ENCODE assay signal across 27 mouse cellular contexts in genomic region chrX:142828184-142828908, GRCm38 (mm10).
DNase-seq lines count a peak whose midpoint lies in the region; ATAC-seq and TF ChIP-seq lines count a peak whose summit lies in the region.
"Had no signal": no experiment of that assay in that cellular context is flagged by ENCODE, and none has a peak within 500 bp of the region (broad histone marks: within the 10 kb centered on the region; RNA-seq: fewer than 3 reads in every experiment).

No protein-coding gene starts in this region.

- no peak for TF ChIP-seq EP300 in liver, postnatal 0 days (IDR thresholded peaks at IDR 0.05; ENCODE audit: low read depth)

- no peak overlapping the region for H3K4me3 ChIP-seq in heart, embryonic 15.5 days
- H3K4me3 ChIP-seq in liver, postnatal 0 days (ENCODE audit: low read depth, low read length) = no peak overlapping the region
- no peak overlapping the region for H3K4me3 ChIP-seq in liver, embryonic 11.5 days (ENCODE audit: low read depth, low read length)
- no peak overlapping the region for H3K4me3 ChIP-seq in embryonic facial prominence, embryonic 11.5 days (ENCODE audit: low read depth, low read length)
- H3K4me3 ChIP-seq: embryonic facial prominence, embryonic 15.5 days; gastrocnemius, adult 2 months; hindbrain, embryonic 13.5 days; liver, embryonic 15.5 days; midbrain, embryonic 15.5 days; neural tube, embryonic 13.5 days; stomach, embryonic 15.5 days had no signal

- TF ChIP-seq CTCF in liver, postnatal 0 days (IDR thresholded peaks at IDR 0.05; ENCODE audit: low read depth) = no peak

- H3K27ac ChIP-seq in heart, embryonic 15.5 days = peak overlapping the region; percentile 60
- H3K27ac ChIP-seq in liver, postnatal 0 days (ENCODE audit: low read depth) = no peak overlapping the region
- H3K27ac ChIP-seq in liver, embryonic 11.5 days (ENCODE audit: low read depth, low read length) = no peak overlapping the region
- H3K27ac ChIP-seq in embryonic facial prominence, embryonic 11.5 days (replicated peaks; ENCODE audit: low read depth, low read length) = no peak overlapping the region
- H3K27ac ChIP-seq: embryonic facial prominence, embryonic 15.5 days; gastrocnemius, adult 2 months; hindbrain, embryonic 13.5 days; liver, embryonic 15.5 days; midbrain, embryonic 15.5 days; neural tube, embryonic 13.5 days; stomach, embryonic 15.5 days had no signal

- ATAC-seq in heart, embryonic 15.5 days (replicated peaks; ENCODE audit: insufficient number of reproducible peaks, insufficient read depth, low FRiP score, low read depth) = no peak
- ATAC-seq in liver, postnatal 0 days = peak; percentile 25; the same call in 1 of the 2 replicates
- ATAC-seq in liver, embryonic 11.5 days (replicated peaks; ENCODE audit: low FRiP score) = no peak
- peak; percentile 10; the same call in 1 of the 2 replicates for ATAC-seq in common myeloid progenitor, adult 5-6 weeks (replicated peaks; ENCODE audit: low read depth, poor library complexity, severe bottlenecking)
- ATAC-seq in embryonic facial prominence, embryonic 11.5 days (replicated peaks; ENCODE audit: insufficient number of reproducible peaks, low FRiP score, low TSS enrichment, low read depth) = no peak
- ATAC-seq: forebrain, embryonic 14.5 days; inflammation-experienced regulatory T-cells, adult 6 months; midbrain, embryonic 15.5 days had no signal

- no peaks in the 10 kb centered on the region for H3K36me3 ChIP-seq in heart, embryonic 15.5 days
- H3K36me3 ChIP-seq in liver, postnatal 0 days (replicated peaks; ENCODE audit: insufficient read depth, low read length) = no peaks in the 10 kb centered on the region
- H3K36me3 ChIP-seq in liver, embryonic 11.5 days (ENCODE audit: control insufficient read depth, insufficient read depth, low read length) = no peaks in the 10 kb centered on the region
- H3K36me3 ChIP-seq in embryonic facial prominence, embryonic 11.5 days (replicated peaks; ENCODE audit: control insufficient read depth, insufficient read depth, low read depth, low read length) = no peaks in the 10 kb centered on the region
- H3K36me3 ChIP-seq: embryonic facial prominence, embryonic 15.5 days; hindbrain, embryonic 13.5 days; liver, embryonic 15.5 days; midbrain, embryonic 15.5 days; neural tube, embryonic 13.5 days; stomach, embryonic 15.5 days had no signal

- intact Hi-C loops in heart, postnatal 10 days (cut with DNase I) = no loop called here

- H3K9ac ChIP-seq in heart, embryonic 15.5 days = no peak overlapping the region
- H3K9ac ChIP-seq in liver, postnatal 0 days (replicated peaks) = no peak overlapping the region
- H3K9ac ChIP-seq in liver, embryonic 11.5 days (ENCODE audit: low read depth, low read length) = no peak overlapping the region
- no peak overlapping the region for H3K9ac ChIP-seq in embryonic facial prominence, embryonic 11.5 days (replicated peaks; ENCODE audit: low read length)
- H3K9ac ChIP-seq: embryonic facial prominence, embryonic 15.5 days; hindbrain, embryonic 13.5 days; liver, embryonic 15.5 days; midbrain, embryonic 15.5 days; neural tube, embryonic 13.5 days; stomach, embryonic 15.5 days had no signal

- WGBS in heart, embryonic 15.5 days = 55% methylated on average over 13 of the region's 13 CpGs
- 59% methylated on average over 13 of the region's 13 CpGs for WGBS in liver, postnatal 0 days (ENCODE audit: insufficient replicate concordance)
- WGBS in liver, embryonic 11.5 days = 78% methylated on average over 13 of the region's 13 CpGs
- WGBS in embryonic facial prominence, embryonic 11.5 days = 34% methylated on average over 13 of the region's 13 CpGs

- no peaks in the 10 kb centered on the region for H3K9me3 ChIP-seq in heart, embryonic 15.5 days (replicated peaks)
- no peaks in the 10 kb centered on the region for H3K9me3 ChIP-seq in liver, postnatal 0 days (ENCODE audit: low read length)
- H3K9me3 ChIP-seq in liver, embryonic 11.5 days (ENCODE audit: control insufficient read depth, low read length) = no peaks in the 10 kb centered on the region
- no peaks in the 10 kb centered on the region for H3K9me3 ChIP-seq in embryonic facial prominence, embryonic 11.5 days (replicated peaks; ENCODE audit: control insufficient read depth, low read length)
- H3K9me3 ChIP-seq: embryonic facial prominence, embryonic 15.5 days; hindbrain, embryonic 13.5 days; liver, embryonic 15.5 days; midbrain, embryonic 15.5 days; neural tube, embryonic 13.5 days; stomach, embryonic 15.5 days had no signal

- no peak overlapping the region for H3K4me2 ChIP-seq in heart, embryonic 15.5 days
- no peak overlapping the region for H3K4me2 ChIP-seq in liver, postnatal 0 days (ENCODE audit: low read depth, low read length)
- H3K4me2 ChIP-seq in liver, embryonic 11.5 days = no peak overlapping the region
- no peak overlapping the region for H3K4me2 ChIP-seq in embryonic facial prominence, embryonic 11.5 days (ENCODE audit: low read depth, low read length)
- H3K4me2 ChIP-seq: embryonic facial prominence, embryonic 15.5 days; hindbrain, embryonic 13.5 days; liver, embryonic 15.5 days; midbrain, embryonic 15.5 days; neural tube, embryonic 13.5 days; stomach, embryonic 15.5 days had no signal

- H3K4me1 ChIP-seq in heart, embryonic 15.5 days (replicated peaks) = peaks cover 44% of the 10 kb centered on the region
- 0 out of 2 replicates have a peak, but pooled peaks cover 3% of the 10 kb centered on the region for H3K4me1 ChIP-seq in liver, postnatal 0 days (ENCODE audit: insufficient read depth)
- H3K4me1 ChIP-seq in liver, embryonic 11.5 days (replicated peaks; ENCODE audit: control insufficient read depth, insufficient read depth, low read length) = no peaks in the 10 kb centered on the region
- H3K4me1 ChIP-seq in embryonic facial prominence, embryonic 11.5 days (ENCODE audit: control insufficient read depth, insufficient read depth, low read length) = no peaks in the 10 kb centered on the region
- H3K4me1 ChIP-seq: embryonic facial prominence, embryonic 15.5 days; hindbrain, embryonic 13.5 days; midbrain, embryonic 15.5 days; neural tube, embryonic 13.5 days; stomach, embryonic 15.5 days had no signal

- H3K27me3 ChIP-seq in heart, embryonic 15.5 days = no peaks in the 10 kb centered on the region
- no peaks in the 10 kb centered on the region for H3K27me3 ChIP-seq in liver, postnatal 0 days (ENCODE audit: insufficient read depth, low read length)
- no peaks in the 10 kb centered on the region for H3K27me3 ChIP-seq in liver, embryonic 11.5 days (replicated peaks; ENCODE audit: control insufficient read depth, insufficient read depth, low read length)
- H3K27me3 ChIP-seq in embryonic facial prominence, embryonic 11.5 days (ENCODE audit: control insufficient read depth, insufficient read depth, low read length) = no peaks in the 10 kb centered on the region
- H3K27me3 ChIP-seq: embryonic facial prominence, embryonic 15.5 days; liver, embryonic 15.5 days; midbrain, embryonic 15.5 days; neural tube, embryonic 13.5 days; stomach, embryonic 15.5 days had no signal

- DNase-seq in heart, postnatal 10 days = no peak
- DNase-seq in liver, postnatal 0 days = no peak
- no peak for DNase-seq in liver, embryonic 11.5 days (ENCODE audit: low spot score)
- DNase-seq in embryonic facial prominence, embryonic 11.5 days (ENCODE audit: low spot score) = peak; percentile 32
- no peak for DNase-seq in layer of hippocampus, adult 11-12 months (ENCODE audit: low spot score)
- DNase-seq in left cerebral cortex, adult 9 months (ENCODE audit: low spot score in 2 of 2) = no peak
- DNase-seq: adrenal gland, adult 8-10 months; cerebellum, adult 8-10 months; cerebellum, postnatal 36 days; gastrocnemius, adult 2 months; heart, postnatal 36 days; kidney, adult 8-10 months; kidney, postnatal 25 days; layer of hippocampus, postnatal 36 days; right cerebral cortex, adult 18-20 months; right cerebral cortex, postnatal 4 days; thymus, postnatal 25 days had no signal

Comparison
In these comparisons a context has a peak if more than half of its experiments do, and no peak if none do; other contexts are left out.
1. ATAC-seq: peak in liver, postnatal 0 days (single experiment) and common myeloid progenitor, adult 5-6 weeks (single experiment); none in heart, embryonic 15.5 days (single experiment), liver, embryonic 11.5 days (single experiment) and embryonic facial prominence, embryonic 11.5 days (single experiment).